Mouse (Mus musculus) E14TG2a.4 (cell line): Measurements from ENCODE around the gene Ube2l3.

Experiments used
- CTCF ChIP-seq: conservative IDR thresholded peaks from 2 replicates; pipeline ENCODE4 v1.5.1; 2014; ENCODE audit warnings: low read length
- NANOG ChIP-seq: IDR thresholded peaks from 2 replicates; pipeline ENCODE4 v1.6.1; 2014; ENCODE audit warnings: borderline replicate concordance, low read length, mixed read lengths
- POU5F1 ChIP-seq: IDR thresholded peaks from 2 replicates; pipeline ENCODE4 v1.6.1; 2014; ENCODE audit warnings: low read length, borderline replicate concordance

GRCm38 (mm10) chr16:17222197-17222596 lies 19.7 kb upstream of the Ube2l3 start:
- TF ChIP-seq CTCF (no peak), NANOG (no peak), POU5F1 (no peak)
